Mouse (Mus musculus) testis, postnatal 14 days (tissue): ENCODE data around the gene Gm19965.

Source experiments
- DNase-seq: peaks from one replicate; pipeline ENCODE4 v3.0.0; 2021; ENCODE audit warnings: low spot score

The Gm19965 gene

DNA sequence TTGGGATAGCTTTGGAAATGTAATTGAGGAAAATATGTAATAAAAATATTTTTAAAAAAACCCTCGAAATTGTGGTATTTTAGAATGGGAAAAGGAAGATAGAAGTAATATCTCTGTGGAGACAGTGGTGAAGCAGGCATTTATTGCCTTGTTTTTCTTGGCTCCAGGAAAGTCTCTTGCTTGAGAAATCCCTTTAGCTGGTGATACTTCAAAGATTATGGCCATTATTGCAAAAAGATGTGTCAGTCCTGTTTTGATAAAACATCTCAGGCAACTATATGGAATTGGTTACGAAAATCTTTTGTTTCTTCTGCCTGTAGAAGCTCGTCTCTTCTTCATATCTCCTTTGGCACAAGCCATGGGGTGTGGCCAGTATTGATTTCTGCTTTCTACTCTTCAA, at the start of gene Gm19965:
TSS of gene Gm19965 (plus strand) at position 301 of the 400 bp plus-strand sequence.
- no peak for DNase-seq

DNA sequence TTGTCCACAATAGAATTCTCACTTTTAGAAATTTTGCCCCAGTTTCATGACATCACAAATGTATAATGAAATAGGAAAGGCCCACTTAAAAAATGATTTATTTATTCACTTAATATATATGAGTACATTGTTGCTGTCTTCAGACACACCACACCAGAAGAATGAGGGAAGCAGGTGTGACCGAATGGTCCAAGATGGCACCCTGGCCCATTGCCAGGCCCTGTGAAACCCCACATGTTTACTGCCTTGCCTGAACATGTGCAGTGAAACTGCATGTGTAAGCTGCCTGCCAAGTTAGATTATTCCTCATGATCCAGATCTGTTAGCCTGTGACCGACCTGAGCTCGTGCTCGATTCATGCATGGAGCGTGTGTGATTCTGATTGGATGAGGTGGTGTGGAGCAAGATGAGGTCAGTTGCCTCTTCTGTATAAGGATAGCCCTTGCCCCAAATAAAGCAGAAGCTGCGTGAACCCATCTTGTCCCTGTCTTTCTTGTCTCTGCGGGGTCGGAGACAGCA, 20.3 kb upstream of the Gm19965 start:
- DNase-seq = no peak
